Mouse (Mus musculus): ENCODE measurements around the gene Numb. TPM values are rescaled to one million over a fixed set of nuclear protein-coding genes. Genes with fewer than 3 reads are reported as not detected.
"Not testable (repeated sequence)": the region's sequence is repeated elsewhere in the genome, so short reads cannot be mapped to it uniquely, and the experiment has no call there.

Numb gene
- total and polyA plus RNA-seq, 3 experiments, result 34.4 to 65.8 (median 58.1) TPM

DNA sequence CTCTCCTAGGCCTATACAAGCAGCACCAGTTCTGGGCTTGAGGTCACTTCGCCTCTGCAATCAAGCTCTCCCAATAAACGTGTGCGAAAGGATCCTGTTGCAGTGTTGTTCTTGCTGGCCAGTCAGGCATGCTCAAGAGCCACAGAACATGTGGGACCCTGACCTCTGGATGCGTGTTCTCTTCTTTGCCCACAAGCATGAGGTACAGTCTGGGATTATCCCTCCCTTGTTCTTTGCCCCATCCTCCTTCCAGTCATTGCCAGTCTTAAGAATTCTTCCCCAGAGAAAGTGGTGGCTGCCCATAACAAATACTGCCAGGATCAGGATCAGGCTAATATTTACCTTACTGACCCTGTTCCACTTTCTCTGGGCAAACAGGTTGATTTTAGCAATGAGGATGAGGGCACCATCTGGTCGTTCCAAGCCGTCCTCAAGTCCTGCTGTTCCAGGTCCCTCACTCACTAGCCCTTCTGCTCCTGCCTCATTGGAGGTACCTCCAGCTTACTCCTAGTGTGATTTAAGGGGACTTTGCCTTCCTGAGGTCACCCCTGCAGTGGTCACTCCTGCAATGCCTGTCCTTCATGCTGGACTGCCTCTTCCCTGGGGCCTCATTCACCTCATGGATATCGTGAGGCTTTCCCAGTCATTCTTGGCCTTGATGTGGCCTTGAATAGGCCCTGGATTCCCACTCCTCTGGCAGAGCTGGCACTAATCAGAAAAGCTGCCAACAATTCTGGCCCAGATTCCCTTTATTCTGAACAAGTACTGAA, 36.0 kb downstream of the Numb start:
- Histone ChIP-seq H3K4me3 (ENCODE audit: low read depth, low read length) (no peak overlapping the region), H3K9me3 (replicated peaks) (peaks cover 3% of the 10 kb centered on the region; the same call in 1 of the 2 replicates), H3K27me3 (ENCODE audit: insufficient read depth, low read length) (no peaks in the 10 kb centered on the region), H3K36me3 (replicated peaks) (peaks cover 47% of the 10 kb centered on the region), H3K4me1 (ENCODE audit: insufficient read depth, low read depth, low read length) (peaks cover 5% of the 10 kb centered on the region)
- no peak for ATAC-seq (ENCODE audit: extremely low read depth, insufficient number of reproducible peaks, low FRiP score, poor library complexity, severe bottlenecking)
- TF ChIP-seq POLR2AphosphoS5 (IDR thresholded peaks at IDR 0.05; ENCODE audit: insufficient replicate concordance, low read depth, low read length) (no peak), CTCF (IDR thresholded peaks at IDR 0.05; ENCODE audit: low read depth, low read length) (no peak), GATA2 (IDR thresholded peaks at IDR 0.05; ENCODE audit: borderline replicate concordance, low read depth, low read length) (no peak), GATA1 (IDR thresholded peaks at IDR 0.05; ENCODE audit: borderline replicate concordance, low read length) (no peak)
- DNase-seq (ENCODE audit: low spot score), result no peak

DNA sequence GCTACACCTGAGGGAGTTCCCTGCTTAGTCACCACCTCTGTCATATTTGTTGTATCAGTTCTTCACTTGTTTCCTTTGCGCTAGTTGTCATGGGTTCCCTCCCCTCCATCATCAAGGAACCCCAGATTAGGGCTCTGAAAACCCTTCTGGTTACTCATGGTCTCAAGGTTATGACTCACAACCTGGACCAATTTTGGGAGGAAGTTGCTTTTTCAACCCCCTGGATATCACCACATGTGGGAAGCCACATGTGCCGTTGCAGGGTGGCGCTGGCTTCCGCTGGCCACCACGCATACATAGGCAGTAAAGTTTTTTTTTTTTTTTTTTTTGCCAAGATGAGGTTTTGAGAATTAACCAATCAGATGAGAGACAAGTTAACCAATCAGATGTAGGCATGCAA, 36.7 kb downstream of the Numb start:
- peaks cover 42% of the 10 kb centered on the region for H3K36me3 ChIP-seq (replicated peaks)
- ATAC-seq (ENCODE audit: extremely low read depth, insufficient number of reproducible peaks, low FRiP score, poor library complexity, severe bottlenecking); H3K27me3 ChIP-seq (ENCODE audit: insufficient read depth, low read length); DNase-seq (ENCODE audit: low spot score); H3K4me1 ChIP-seq (ENCODE audit: insufficient read depth, low read depth, low read length); H3K4me3 ChIP-seq (ENCODE audit: low read depth, low read length); H3K9me3 ChIP-seq (replicated peaks): not testable (repeated sequence)

DNA sequence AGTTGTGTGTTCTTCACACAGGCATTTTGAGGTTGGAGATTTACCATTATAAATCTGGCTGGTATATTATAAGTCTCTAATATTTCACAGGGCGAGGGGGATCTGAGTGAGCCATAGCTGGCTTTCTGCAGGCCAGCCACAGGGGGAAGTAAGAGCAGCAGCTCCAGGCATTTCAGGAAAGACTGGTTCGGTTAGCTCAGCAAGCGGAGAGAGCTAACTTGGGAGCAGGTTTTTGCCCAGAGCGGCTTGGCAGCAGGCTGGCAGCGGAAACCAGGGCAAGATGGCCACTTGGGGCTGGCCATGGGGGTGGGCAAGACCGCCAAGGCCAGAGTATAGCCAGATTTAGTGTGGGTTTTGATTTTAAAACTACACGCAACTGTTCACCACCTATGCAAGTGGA, 39.2 kb downstream of the Numb start:
- no peak for ATAC-seq (ENCODE audit: extremely low read depth, insufficient number of reproducible peaks, low FRiP score, poor library complexity, severe bottlenecking)
- TF ChIP-seq CTCF (IDR thresholded peaks at IDR 0.05; ENCODE audit: low read depth, low read length), result no peak
- no peak for TF ChIP-seq TAL1 (conservative IDR thresholded peaks at IDR 0.05; ENCODE audit: low read depth, low read length)
- no peak for TF ChIP-seq POLR2AphosphoS5 (IDR thresholded peaks at IDR 0.05; ENCODE audit: insufficient replicate concordance, low read depth, low read length)
- TF ChIP-seq GATA1 (IDR thresholded peaks at IDR 0.05; ENCODE audit: borderline replicate concordance, low read length), result no peak
- TF ChIP-seq GATA2 (IDR thresholded peaks at IDR 0.05; ENCODE audit: borderline replicate concordance, low read depth, low read length), result no peak
- Histone ChIP-seq H3K9me3 (replicated peaks) (peaks cover 3% of the 10 kb centered on the region; the same call in 1 of the 2 replicates), H3K4me3 (ENCODE audit: low read depth, low read length) (no peak overlapping the region), H3K4me1 (ENCODE audit: insufficient read depth, low read depth, low read length) (peaks cover 5% of the 10 kb centered on the region), H3K36me3 (replicated peaks) (peaks cover 35% of the 10 kb centered on the region), H3K27me3 (ENCODE audit: insufficient read depth, low read length) (no peaks in the 10 kb centered on the region)
- DNase-seq (ENCODE audit: low spot score), result no peak

DNA sequence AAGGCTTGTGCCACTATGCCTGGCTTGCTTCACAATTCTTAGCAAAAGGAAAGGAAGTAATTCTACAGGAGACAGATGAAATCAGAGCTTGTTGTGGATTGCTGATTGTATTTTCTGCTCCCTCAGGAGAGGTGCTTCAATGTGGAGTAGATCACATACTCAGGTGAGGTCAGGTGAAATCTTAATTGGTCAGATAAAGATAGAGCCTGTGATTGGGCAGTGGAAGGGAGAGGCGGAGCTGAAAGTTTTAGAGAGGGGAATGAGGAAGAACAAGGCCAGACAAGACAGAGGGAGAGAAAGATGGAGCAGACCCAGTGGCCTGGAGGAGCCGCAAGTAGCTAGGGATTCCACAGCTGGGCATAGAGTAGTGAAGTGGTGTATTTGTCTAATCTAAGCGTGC, 39.6 kb downstream of the Numb start:
- no peak for DNase-seq (ENCODE audit: low spot score)
- Histone ChIP-seq H3K4me3 (ENCODE audit: low read depth, low read length) (no peak overlapping the region), H3K9me3 (replicated peaks) (peaks cover 3% of the 10 kb centered on the region; the same call in 1 of the 2 replicates), H3K4me1 (ENCODE audit: insufficient read depth, low read depth, low read length) (peaks cover 5% of the 10 kb centered on the region), H3K36me3 (replicated peaks) (peaks cover 32% of the 10 kb centered on the region), H3K27me3 (ENCODE audit: insufficient read depth, low read length) (no peaks in the 10 kb centered on the region)
- no peak for ATAC-seq (ENCODE audit: extremely low read depth, insufficient number of reproducible peaks, low FRiP score, poor library complexity, severe bottlenecking)
- TF ChIP-seq TAL1 (conservative IDR thresholded peaks at IDR 0.05; ENCODE audit: low read depth, low read length) (no peak), GATA2 (IDR thresholded peaks at IDR 0.05; ENCODE audit: borderline replicate concordance, low read depth, low read length) (no peak), POLR2AphosphoS5 (IDR thresholded peaks at IDR 0.05; ENCODE audit: insufficient replicate concordance, low read depth, low read length) (no peak), CTCF (IDR thresholded peaks at IDR 0.05; ENCODE audit: low read depth, low read length) (no peak), GATA1 (IDR thresholded peaks at IDR 0.05; ENCODE audit: borderline replicate concordance, low read length) (no peak)

DNA sequence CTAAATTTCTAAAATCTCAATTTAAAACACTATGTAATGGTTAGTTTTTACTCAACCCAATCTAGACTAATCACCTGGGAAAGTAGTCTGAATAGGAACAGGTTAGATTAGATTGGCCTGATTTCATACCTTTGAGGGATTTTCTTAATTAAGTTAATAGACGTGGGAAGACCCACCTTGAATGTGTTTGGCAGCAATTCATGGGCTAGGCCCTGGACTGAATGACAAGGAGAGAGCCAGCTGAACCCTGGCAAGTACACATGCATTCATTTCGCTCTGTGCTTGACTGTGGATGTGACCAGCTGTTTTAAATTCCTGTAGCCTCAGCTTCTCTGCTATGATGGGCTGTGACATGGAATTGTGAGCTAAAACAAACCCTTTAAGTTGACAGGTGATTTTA, 40.8 kb downstream of the Numb start:
- Histone ChIP-seq H3K36me3 (replicated peaks) (peaks cover 30% of the 10 kb centered on the region), H3K9me3 (replicated peaks) (peaks cover 3% of the 10 kb centered on the region; the same call in 1 of the 2 replicates), H3K4me3 (ENCODE audit: low read depth, low read length) (no peak overlapping the region), H3K4me1 (ENCODE audit: insufficient read depth, low read depth, low read length) (peaks cover 5% of the 10 kb centered on the region), H3K27me3 (ENCODE audit: insufficient read depth, low read length) (no peaks in the 10 kb centered on the region)
- ATAC-seq (ENCODE audit: extremely low read depth, insufficient number of reproducible peaks, low FRiP score, poor library complexity, severe bottlenecking) (no peak), DNase-seq (ENCODE audit: low spot score) (no peak)
- TF ChIP-seq POLR2AphosphoS5 (IDR thresholded peaks at IDR 0.05; ENCODE audit: insufficient replicate concordance, low read depth, low read length) (no peak), CTCF (IDR thresholded peaks at IDR 0.05; ENCODE audit: low read depth, low read length) (no peak), GATA2 (IDR thresholded peaks at IDR 0.05; ENCODE audit: borderline replicate concordance, low read depth, low read length) (no peak), TAL1 (conservative IDR thresholded peaks at IDR 0.05; ENCODE audit: low read depth, low read length) (no peak)

DNA sequence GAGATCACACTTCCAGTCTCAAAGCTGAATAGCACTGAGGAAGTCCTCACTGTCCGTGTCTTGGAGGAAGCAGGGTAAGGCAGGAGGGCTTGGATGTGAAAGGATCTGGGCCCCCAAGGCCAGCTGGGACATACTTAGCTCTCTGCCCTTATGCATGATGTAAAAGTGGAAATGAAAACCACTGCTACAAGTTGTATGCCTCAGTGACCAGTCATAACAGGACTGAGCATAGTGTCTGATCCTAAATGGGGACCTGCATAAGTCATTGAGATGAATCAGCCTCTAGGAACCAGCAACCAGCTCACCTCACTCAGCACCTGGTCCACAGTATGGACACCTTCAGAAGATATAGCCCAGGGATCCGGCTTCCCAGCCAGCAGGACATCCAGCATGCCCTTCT, 46.6 kb downstream of the Numb start:
- H3K4me3 ChIP-seq (ENCODE audit: low read depth, low read length), result no peak overlapping the region
- H3K9me3 ChIP-seq (replicated peaks), result no peaks in the 10 kb centered on the region
- H3K4me1 ChIP-seq (ENCODE audit: insufficient read depth, low read depth, low read length), result no peaks in the 10 kb centered on the region
- no peak for DNase-seq (ENCODE audit: low spot score)
- ATAC-seq (ENCODE audit: extremely low read depth, insufficient number of reproducible peaks, low FRiP score, poor library complexity, severe bottlenecking), result no peak
- TF ChIP-seq CTCF (IDR thresholded peaks at IDR 0.05; ENCODE audit: low read depth, low read length), result no peak
- TF ChIP-seq GATA2 (IDR thresholded peaks at IDR 0.05; ENCODE audit: borderline replicate concordance, low read depth, low read length), result no peak
- no peak for TF ChIP-seq GATA1 (IDR thresholded peaks at IDR 0.05; ENCODE audit: borderline replicate concordance, low read length)
- no peak for TF ChIP-seq POLR2AphosphoS5 (IDR thresholded peaks at IDR 0.05; ENCODE audit: insufficient replicate concordance, low read depth, low read length)
- H3K36me3 ChIP-seq (replicated peaks), result peaks cover 33% of the 10 kb centered on the region
- H3K27me3 ChIP-seq (ENCODE audit: insufficient read depth, low read length), result no peaks in the 10 kb centered on the region
